Mouse (Mus musculus) liver, postnatal 0 days (tissue): ENCODE results near the gene Ovca2.

Source experiments
- CTCF ChIP-seq: sonication (generic); IDR thresholded peaks from 2 replicates; pipeline ENCODE4 v1.5.1; 2016; ENCODE audit warnings: antibody characterized with exemption, low read depth
- EP300 ChIP-seq: IDR thresholded peaks from 2 replicates; pipeline ENCODE4 v1.6.1; 2016; ENCODE audit warnings: antibody characterized with exemption, low read depth, mild to moderate bottlenecking

DNA sequence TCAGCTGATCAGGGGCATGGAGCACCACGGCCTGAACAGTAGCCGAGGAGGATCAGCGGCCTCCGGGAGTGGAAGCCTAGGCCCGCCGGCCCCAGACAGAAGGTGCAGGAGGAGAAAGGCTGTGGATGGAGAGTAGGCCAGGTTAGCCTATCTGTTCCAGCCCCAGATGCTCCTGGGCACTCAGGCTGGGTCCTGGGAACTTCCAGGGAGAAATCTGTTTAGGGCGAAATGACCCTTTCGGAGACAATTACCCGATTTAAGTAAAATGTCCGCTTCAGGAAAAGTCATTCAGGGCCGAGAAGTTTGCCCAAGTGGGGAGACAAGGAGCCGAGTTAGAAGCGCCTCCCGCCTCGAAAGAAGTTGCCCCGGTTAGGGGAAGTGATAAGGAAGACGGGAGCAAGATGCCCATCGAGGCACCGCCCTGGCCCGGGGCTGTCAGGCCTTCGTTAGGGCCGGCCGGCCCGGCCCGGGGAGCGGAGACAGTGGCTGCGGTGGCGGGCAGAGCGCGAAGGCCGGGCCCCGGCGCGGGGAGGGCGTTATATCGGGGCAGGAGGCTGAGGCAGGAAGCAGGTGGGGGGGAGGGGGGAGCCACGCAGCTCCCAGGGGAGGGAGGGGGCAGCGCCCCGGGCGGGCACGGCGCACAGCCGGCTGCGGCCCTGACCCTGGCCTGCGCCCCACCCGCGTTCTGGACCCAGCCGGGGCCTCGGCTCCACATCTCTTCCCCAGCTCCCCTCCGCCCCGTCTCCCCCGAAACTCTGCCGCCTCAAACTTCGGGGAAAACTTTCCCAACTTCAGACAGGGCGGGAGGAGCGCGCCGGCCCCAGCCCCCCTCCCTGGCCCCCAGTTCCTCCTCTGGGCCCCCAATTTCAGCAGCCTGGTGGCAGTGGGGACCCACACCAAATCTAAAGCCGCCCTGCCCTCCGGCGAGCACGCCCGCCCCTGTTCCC is 10.7 kb downstream of the Ovca2 start:
- no peak for TF ChIP-seq EP300
- no peak for TF ChIP-seq CTCF
